ENCODE assay signal across 8 mouse cellular contexts in genomic region chr9:21918035-21918592, GRCm38 (mm10). TPM values are rescaled to one million over a fixed set of nuclear protein-coding genes. Genes with fewer than 3 reads are reported as not detected.
DNase-seq lines count a peak whose midpoint lies in the region; ATAC-seq and TF ChIP-seq lines count a peak whose summit lies in the region.

Rab3d (minus strand) TSS chr9:21918192.

- no peak for TF ChIP-seq CTCF in heart, adult 2 months (IDR thresholded peaks at IDR 0.05)

- H3K79me2 ChIP-seq in heart, adult 2 months (replicated peaks; ENCODE audit: control insufficient read depth, insufficient read depth, low read length): no peaks in the 10 kb centered on the region

- ATAC-seq in embryonic facial prominence, embryonic 13.5 days (ENCODE audit: insufficient number of reproducible peaks, insufficient read depth, low FRiP score, low TSS enrichment, low read depth): peak; percentile 94
- peak; percentile 94 for ATAC-seq in limb, embryonic 13.5 days (ENCODE audit: low FRiP score, low read depth)
- ATAC-seq in midbrain, embryonic 16.5 days: peak; percentile 92

- H3K36me3 ChIP-seq in embryonic facial prominence, embryonic 13.5 days: peaks cover 6% of the 10 kb centered on the region; the same call in 1 of the 2 replicates
- no peaks in the 10 kb centered on the region; the same call in 1 of the 2 replicates for H3K36me3 ChIP-seq in heart, adult 2 months (ENCODE audit: control insufficient read depth, insufficient read depth, low read length)
- peaks cover 3% of the 10 kb centered on the region; the same call in 1 of the 2 replicates for H3K36me3 ChIP-seq in limb, embryonic 13.5 days
- 0 out of 2 replicates have a peak, but pooled peaks cover 3% of the 10 kb centered on the region for H3K36me3 ChIP-seq in midbrain, embryonic 16.5 days (ENCODE audit: control insufficient read depth, insufficient read depth, low read length)

- TF ChIP-seq EP300 in heart, adult 2 months (IDR thresholded peaks at IDR 0.05; ENCODE audit: insufficient read depth, low read depth, low read length): no peak

- peak; percentile 95 for DNase-seq in 3134 (ENCODE audit: extremely low read depth, insufficient read length, low spot score)
- peak; percentile 97 to 98 for DNase-seq in adrenal gland, postnatal 36 days
- peak; percentile 95 to 97 for DNase-seq in heart, adult 2 months
- DNase-seq in kidney, adult 8-10 months: peak; percentile 96 to 97
- DNase-seq in spleen, postnatal 10 days (ENCODE audit: low spot score in 2 of 2): peak; percentile 90 to 98

- peak within 1 kb of the TSS; percentile 86 for H3K4me2 ChIP-seq in embryonic facial prominence, embryonic 13.5 days
- peak within 1 kb of the TSS; percentile 97 for H3K4me2 ChIP-seq in limb, embryonic 13.5 days (replicated peaks)
- H3K4me2 ChIP-seq in midbrain, embryonic 16.5 days (ENCODE audit: low read length): peak within 1 kb of the TSS; percentile 77

- H3K27me3 ChIP-seq in embryonic facial prominence, embryonic 13.5 days: peaks cover 25% of the 10 kb centered on the region
- no peaks in the 10 kb centered on the region for H3K27me3 ChIP-seq in heart, adult 2 months (ENCODE audit: control insufficient read depth, insufficient read depth, low read length)
- peaks cover 27% of the 10 kb centered on the region for H3K27me3 ChIP-seq in limb, embryonic 13.5 days
- H3K27me3 ChIP-seq in midbrain, embryonic 16.5 days (ENCODE audit: control insufficient read depth, insufficient read depth, low read depth, low read length): peaks cover 3% of the 10 kb centered on the region; the same call in 1 of the 2 replicates

- TF ChIP-seq POLR2A in heart, adult 2 months (IDR thresholded peaks at IDR 0.05; ENCODE audit: insufficient read depth, low read depth, low read length): peak; percentile 48; the same call in 1 of the 2 replicates

- peak within 1 kb of the TSS; percentile 72 for H3K9ac ChIP-seq in embryonic facial prominence, embryonic 13.5 days
- H3K9ac ChIP-seq in heart, adult 2 months (ENCODE audit: low read depth, low read length): peak within 1 kb of the TSS; percentile 83
- peak within 1 kb of the TSS; percentile 68 for H3K9ac ChIP-seq in limb, embryonic 13.5 days
- H3K9ac ChIP-seq in midbrain, embryonic 16.5 days (ENCODE audit: low read depth, low read length): peak within 1 kb of the TSS; percentile 81

- H3K4me1 ChIP-seq in embryonic facial prominence, embryonic 13.5 days: 0 out of 2 replicates have a peak, but pooled peaks cover 11% of the 10 kb centered on the region
- peaks cover 4% of the 10 kb centered on the region for H3K4me1 ChIP-seq in heart, adult 2 months (ENCODE audit: control insufficient read depth, insufficient read depth, low read length)
- H3K4me1 ChIP-seq in limb, embryonic 13.5 days: peaks cover 5% of the 10 kb centered on the region
- no peaks in the 10 kb centered on the region; the same call in 1 of the 2 replicates for H3K4me1 ChIP-seq in midbrain, embryonic 16.5 days (ENCODE audit: control insufficient read depth, insufficient read depth, low read length)

- H3K9me3 ChIP-seq in embryonic facial prominence, embryonic 13.5 days: no peaks in the 10 kb centered on the region
- H3K9me3 ChIP-seq in limb, embryonic 13.5 days: no peaks in the 10 kb centered on the region
- H3K9me3 ChIP-seq in midbrain, embryonic 16.5 days (replicated peaks; ENCODE audit: control insufficient read depth, low read length, poor library complexity, severe bottlenecking): no peaks in the 10 kb centered on the region

- intact Hi-C loops in heart, adult 2 months (cut with DNase I): no loop called here

- peak within 1 kb of the TSS; percentile 54 for H3K4me3 ChIP-seq in embryonic facial prominence, embryonic 13.5 days
- peak within 1 kb of the TSS; percentile 70 for H3K4me3 ChIP-seq in heart, adult 2 months
- peak within 1 kb of the TSS; percentile 65 for H3K4me3 ChIP-seq in limb, embryonic 13.5 days
- H3K4me3 ChIP-seq in midbrain, embryonic 16.5 days (ENCODE audit: low read depth, low read length): peak within 1 kb of the TSS; percentile 78

- no peak within 1 kb of the TSS; the same call in 1 of the 2 replicates for H3K27ac ChIP-seq in embryonic facial prominence, embryonic 13.5 days
- peak within 1 kb of the TSS; percentile 83 for H3K27ac ChIP-seq in heart, adult 2 months
- no peak within 1 kb of the TSS; the same call in 1 of the 2 replicates for H3K27ac ChIP-seq in limb, embryonic 13.5 days
- peak within 1 kb of the TSS; percentile 71 for H3K27ac ChIP-seq in midbrain, embryonic 16.5 days (ENCODE audit: low read length)

- WGBS in embryonic facial prominence, embryonic 13.5 days: under 1% methylated on average over 36 of the region's 36 CpGs
- under 1% methylated on average over 36 of the region's 36 CpGs for WGBS in heart, adult 2 months
- under 1% methylated on average over 35 of the region's 36 CpGs for WGBS in limb, embryonic 13.5 days
- under 1% methylated on average over 33 of the region's 36 CpGs for WGBS in midbrain, embryonic 16.5 days

RNA-seq across cellular contexts. Expression of gene Rab3d, which starts in this region (rescaled TPM):
- 10 to 100 TPM; 28.5 to 58.8 TPM for total RNA-seq in adrenal gland, postnatal 36 days (2021)
- polyA plus RNA-seq in embryonic facial prominence, embryonic 13.5 days (2015; fragmentation: Nextera tagmentation; extraction: Ambion mirVana): 16.6 and 18.2 TPM in 2 replicates
- 10 to 100 TPM; 12.4 to 13.5 TPM for total RNA-seq in heart, adult 2 months (2021)
- polyA plus RNA-seq in heart, adult 2 months (2012; rRNA removed): 22.8 and 27.6 TPM in 2 replicates
- 14.0 and 15.5 TPM in 2 replicates for polyA plus RNA-seq in limb, embryonic 13.5 days (2015; fragmentation: Nextera tagmentation; extraction: Ambion mirVana)
- 16.1 and 19.9 TPM in 2 replicates for polyA plus RNA-seq in midbrain, embryonic 16.5 days (2015; fragmentation: Nextera tagmentation; extraction: Ambion mirVana)

Comparison
In these comparisons a context has a peak if more than half of its experiments do, and no peak if none do; other contexts are left out.
1. H3K27ac ChIP-seq: peak in heart, adult 2 months (single experiment) and midbrain, embryonic 16.5 days (single experiment); none in embryonic facial prominence, embryonic 13.5 days (single experiment) and limb, embryonic 13.5 days (single experiment).
2. Peak in every context shown above with its lines, with median percentiles within 50 percentile points of each other: DNase-seq, ATAC-seq, H3K4me2 ChIP-seq, H3K4me3 ChIP-seq and H3K9ac ChIP-seq.